Mouse (Mus musculus) forelimb bud, embryonic 11.5 days (tissue): Measurements from ENCODE around the gene Tbxas1.

ENCODE experiments used
- DNase-seq: peaks from one replicate; pipeline ENCODE4 v3.0.0-alpha.2; 2012; ENCODE audit warnings: low read depth, low spot score

Gene Tbxas1

DNA sequence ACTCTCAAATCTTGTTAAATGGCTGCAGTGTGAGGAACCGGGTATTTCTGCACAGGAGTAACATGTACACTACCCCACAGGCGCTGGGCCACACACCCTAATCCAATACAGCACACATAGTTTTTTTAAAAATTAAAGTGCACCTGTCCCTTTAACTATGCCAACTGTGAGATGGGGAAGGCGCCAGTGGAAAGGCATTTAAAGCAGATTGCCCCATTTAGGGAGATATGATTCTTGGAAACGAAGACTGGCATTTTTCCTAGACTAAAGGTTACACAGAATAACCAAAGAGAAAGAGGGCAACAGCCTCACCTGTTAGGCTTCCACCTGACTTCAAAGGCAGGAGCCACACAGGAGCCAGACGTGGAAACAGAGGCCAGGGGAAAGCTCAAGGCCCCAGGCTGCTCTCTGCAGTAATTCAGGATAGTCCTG lies 21.6 kb upstream of the Tbxas1 start:
- DNase-seq = no peak

DNA sequence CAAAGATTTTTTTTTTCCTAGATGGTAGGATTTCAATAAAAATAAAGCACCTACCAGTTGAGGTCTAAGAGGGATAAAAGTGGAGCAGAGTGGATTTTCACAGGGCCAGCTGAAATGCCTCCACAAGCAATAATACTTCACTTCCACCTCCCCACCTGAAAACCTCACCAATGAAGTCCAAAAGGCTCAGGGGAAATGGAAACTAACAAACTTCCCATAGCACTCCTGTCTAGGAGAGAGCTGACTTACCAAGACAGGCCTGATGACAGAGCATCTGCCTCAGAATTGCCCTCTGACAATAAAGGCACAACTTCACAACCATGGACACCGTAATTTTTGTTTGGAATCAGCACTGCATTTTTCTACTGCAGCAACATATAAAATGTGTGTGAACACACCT lies 15.4 kb upstream of the Tbxas1 start:
- DNase-seq = no peak

DNA sequence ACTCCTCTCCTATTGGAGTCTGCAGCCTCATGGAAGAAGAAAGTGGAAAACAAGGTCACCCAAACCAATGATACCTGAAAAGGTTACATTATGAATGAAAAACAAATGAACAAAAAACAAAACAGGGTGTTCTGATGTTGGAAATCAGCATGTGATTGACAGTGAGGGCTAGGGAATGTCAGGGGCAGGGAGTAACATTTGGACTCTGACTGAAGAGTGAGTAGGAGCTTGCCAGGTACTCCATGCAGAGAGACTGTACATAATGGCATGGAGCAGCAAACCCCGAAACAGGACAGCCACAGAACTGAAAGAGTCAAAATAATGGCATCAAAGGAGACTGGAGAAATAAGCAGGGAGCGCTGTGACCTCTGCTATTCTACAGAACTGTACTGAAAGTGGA lies 14.9 kb upstream of the Tbxas1 start:
- no peak for DNase-seq

DNA sequence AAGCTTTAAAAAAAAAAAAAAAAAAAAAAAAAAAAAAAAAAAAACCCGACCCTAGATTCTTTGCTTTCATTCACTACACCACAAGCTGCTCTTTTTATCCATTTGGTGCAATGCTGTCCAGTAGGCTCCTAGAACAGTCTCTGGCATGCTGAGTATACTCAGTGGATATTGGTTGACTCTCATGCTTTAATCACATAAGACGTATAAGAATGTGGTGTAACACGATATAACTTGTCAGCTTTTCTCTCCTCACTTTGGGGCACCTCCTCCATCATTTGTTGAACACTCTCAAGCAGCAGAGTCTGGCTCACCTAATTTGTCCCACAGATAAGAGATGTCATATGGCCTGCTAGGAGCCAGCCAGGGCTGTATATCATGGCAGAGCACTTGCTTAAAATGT lies 11.6 kb upstream of the Tbxas1 start:
- no peak for DNase-seq

DNA sequence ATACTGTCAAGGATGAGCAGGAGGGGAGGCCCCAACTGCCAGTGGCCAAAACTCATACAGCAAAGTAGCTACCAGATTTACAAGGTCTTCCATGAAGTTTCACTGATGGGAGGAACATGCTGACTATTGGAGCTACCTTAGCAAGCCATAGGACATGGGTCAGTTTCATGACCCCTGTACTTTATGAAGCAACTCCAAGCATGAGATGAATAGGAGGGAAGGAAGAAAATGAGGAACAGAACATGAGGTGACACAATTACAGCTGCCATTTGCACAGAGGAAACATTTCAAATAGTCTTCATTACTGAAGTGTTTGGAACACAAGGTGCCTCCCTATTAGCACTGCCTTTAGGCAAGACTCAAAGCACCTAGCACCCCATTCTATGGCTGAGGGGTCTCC lies 9.4 kb upstream of the Tbxas1 start:
- no peak for DNase-seq

DNA sequence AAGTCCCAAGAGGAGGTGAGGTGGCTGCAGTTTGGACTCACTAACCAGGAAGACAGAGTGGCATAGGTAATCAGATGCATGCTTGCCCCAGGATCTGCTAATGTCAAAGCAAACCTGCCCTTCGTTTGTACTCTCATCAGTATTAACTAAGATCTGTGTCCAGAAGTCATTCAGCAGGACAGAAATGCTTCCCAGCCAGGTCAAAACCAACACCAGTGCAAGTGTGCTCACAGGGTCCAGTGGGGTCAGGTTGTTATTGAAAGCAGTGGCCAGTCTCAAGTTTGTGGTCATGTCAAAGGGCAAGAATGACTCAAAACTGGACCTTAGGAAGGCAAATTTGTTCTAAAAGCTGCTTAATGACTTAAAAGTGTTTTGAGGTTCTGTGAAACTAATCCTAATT lies 8.8 kb upstream of the Tbxas1 start:
- no peak for DNase-seq

DNA sequence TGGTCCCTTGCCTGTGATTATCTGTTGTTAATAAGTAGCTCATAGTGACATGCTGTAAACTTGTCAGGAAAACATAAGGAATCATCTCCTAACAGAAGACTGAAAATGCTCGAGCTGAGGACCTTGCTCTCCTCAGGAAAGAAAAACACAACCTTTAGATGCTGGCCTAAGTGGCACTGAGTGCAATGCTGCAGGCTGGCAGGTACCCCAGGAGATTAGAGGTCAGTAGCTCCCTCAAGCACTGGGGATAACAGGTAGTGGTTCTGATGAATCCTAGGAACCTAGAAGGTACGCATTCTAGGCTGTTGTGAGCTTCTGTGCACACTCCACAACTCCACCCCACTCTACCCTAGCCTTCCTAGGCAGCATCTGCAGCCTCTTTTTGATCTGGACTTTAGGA lies 8.4 kb upstream of the Tbxas1 start:
- no peak for DNase-seq

DNA sequence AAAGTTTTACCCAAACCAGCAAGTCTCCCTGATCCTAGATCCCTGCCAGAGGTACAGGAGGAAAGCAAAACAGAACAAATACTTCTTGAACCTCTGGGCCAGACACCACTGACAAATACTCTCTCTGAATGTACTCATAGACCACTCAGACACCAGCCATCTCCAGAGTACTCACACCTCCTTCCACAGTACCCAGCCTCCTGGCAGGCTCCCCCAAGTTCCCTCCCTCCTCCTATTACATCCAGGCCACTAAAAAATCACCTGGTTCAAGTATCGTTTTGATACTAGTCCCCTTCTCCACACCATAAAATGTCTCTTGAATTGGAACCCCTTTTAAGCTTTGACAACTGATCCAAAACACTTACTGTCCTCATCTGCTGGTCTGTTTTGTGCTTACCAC lies 7.9 kb upstream of the Tbxas1 start:
- DNase-seq = no peak

DNA sequence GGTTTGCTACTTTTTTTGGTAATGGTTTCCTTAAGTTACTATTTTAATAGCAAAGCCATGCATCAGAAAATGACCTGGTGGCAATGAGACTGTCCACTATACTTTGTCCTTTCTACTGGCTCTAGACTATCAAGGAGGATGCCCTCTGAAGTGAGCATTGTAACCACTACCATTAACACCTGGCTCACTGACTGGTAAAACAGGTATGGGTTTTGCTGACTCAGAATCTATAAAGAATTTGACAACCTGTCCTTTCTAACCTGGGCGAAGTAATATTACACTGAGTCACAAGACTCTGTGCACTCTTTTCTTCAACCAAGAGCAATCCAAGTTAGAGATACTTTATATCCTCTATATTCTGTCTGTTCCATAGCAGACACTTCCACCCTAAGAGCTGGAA lies 6.2 kb upstream of the Tbxas1 start:
- no peak for DNase-seq

DNA sequence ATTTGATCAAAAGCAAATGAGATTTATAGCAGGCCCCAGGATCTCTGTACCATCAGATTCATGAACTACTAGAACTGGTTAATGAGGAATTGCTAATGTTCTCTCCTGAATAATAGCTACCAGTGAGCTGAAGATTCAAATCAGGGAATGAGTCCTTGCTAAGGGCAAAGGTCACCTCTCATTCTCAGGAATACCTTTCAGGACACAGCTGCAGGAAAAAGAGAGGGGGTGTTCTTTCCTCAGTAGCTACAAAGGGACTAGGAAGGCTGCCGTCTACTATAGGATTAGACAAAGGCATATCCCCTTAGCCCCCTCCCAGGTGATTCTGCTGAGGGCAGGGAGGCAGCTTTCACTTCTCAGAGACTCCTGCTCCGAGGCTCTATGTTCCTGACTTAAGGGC lies 5.1 kb upstream of the Tbxas1 start:
- DNase-seq = no peak

DNA sequence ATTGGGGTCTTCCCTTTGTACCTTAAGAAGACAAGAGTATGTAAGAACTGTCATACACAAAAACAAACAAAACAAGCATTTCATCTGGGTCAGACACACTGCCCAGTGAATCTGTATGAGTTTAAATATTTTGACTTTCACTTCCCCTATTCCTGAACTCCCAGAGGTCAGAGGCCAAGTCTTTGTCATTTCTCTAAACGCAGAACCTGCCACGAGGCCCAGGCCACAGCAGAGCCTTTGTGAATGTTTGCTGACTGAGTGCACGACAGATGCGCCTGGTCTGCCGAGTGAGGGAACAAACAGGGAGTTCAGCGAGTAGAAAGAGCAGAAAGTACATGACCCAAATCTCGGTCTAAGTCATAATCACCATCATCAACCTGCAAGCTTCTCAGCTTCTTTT lies 4.2 kb upstream of the Tbxas1 start:
- no peak for DNase-seq

DNA sequence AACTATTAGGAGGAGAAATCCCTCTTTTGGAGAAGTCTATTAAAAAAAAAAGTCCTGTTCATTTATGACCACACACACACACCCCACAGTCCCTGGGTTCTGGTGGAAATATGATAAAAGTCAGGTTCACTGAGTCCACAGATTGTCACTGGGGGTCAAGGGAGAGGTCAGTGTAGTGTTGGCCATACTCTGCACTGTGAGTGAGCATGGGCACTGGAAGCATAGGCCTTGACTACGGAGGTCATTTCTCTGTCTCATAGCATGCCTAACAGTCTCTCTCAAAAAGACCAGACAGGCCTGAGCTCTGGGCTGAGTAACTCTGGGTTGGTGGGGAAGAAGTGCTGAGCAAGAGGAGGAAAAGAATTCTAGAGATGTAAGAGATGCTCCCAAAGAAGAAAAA lies 1.9 kb upstream of the Tbxas1 start:
- no peak for DNase-seq

DNA sequence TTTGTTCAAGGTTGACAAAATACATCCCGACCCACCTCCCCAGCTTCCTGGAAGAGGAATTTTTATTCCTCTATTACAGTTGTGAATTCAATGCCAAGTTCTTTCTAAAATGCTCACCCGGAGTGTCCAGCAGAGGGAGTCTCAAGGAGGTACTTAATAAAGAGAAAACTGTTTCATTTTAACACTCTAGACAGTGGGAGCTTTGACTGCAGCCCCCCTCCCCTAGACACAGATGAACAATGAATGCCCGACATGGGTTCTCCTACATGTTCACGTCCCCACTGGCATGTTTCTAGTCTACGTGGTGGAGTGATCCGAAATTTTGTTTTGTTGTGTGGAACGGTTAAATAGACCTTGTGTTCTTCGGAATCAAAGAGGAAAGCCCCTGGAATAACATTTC lies 1.2 kb upstream of the Tbxas1 start:
- peak; percentile 74 for DNase-seq

DNA sequence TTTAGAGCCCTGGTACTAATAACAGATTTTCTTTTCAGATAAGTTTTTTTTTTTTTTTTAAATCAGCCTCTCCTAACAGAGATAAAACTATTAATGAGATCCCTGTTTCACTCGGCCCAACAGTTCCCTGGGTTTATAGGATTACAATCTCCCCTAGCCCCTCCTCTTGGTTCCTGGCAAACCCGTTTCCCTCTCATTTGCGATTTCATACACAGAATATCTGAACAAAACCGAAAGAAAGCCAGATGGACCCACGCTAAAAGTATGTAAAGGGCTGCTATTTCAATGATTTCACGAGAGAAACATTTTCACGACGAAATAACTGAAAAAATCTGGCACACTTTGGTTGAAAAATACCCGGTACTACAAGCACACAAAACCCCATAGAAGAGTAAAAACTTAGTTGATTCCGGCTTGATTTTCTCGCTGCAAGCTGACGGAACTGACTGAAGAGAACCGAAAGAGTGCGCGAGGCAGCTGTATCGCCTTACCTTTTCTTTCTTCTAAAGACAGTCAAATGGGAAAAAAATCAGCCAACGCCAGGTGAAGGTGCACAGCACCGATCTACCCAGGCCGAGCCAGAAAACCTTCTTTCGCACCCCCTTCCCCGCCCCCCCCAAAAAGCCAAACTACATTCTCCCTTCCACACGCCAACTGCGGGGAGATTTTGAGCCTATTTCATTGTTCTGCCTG lies 493 bp upstream of the Tbxas1 start:
- DNase-seq = peak; percentile 35

DNA sequence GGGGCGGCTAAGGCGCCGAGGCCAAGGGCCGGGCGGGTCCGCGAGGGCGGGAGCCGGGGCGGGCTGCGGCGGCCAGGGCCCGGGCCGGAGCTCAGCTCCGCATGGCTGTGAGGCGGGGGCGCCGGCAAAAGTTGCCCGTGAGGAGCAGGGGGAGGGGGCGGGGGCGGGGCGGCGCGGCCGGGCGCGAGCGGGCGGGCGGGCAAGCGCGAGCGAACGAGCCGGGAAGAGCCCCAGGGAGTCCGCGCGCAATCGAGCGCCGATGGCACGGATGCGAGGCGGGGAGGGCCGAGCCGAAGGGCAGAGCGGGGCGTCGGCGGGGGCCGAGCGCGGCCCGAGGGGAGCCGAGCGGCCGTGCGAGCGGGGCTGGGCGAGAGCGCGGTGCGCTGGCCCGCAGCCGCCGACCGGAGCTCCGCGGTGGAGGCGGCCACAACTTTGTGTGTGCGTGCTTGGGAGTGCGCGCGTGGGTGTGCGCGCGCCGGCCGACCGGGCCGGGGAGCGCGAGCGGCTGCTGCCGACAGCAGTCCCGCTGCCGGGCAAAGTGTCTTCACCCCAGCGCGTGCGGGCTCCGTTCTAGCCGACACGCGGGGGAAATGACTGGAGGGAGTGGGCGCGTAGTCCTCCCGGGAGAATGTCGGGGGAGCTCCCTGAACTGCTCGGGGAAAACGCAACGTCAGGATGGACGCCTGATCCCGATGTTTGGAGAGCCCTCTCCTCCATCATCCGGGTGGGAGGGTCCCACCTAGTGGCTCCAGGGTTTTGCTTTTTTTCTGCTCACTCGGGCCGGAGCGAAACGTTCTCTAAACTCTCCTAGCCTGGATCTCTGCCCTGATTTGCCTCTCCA lies 1.1 kb downstream of the Tbxas1 start, which contains the start of gene Hipk2:
Gene Hipk2, minus strand, starts transcription at position 95 of the 841 bp plus-strand sequence.
- DNase-seq = peak; percentile 86

DNA sequence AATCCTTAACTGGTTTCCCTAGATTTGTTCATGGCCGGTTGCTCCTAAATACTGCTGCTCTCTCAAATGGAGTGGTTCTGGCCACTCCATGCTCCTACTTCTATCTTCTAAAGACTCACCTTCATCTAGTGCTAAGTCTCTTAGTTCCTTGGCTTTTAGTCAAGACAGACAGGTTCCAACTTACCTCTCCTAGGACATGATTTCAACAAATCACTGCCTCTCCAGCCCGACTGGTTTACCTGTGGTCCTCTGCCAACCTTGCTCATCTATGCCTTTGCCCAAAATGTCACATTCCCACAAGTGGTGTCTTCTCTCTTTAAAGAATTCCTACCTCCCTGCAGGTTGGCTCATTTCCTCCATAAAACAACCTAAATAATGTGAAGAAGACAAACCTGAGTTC lies 2.5 kb downstream of the Tbxas1 start:
- DNase-seq = no peak

DNA sequence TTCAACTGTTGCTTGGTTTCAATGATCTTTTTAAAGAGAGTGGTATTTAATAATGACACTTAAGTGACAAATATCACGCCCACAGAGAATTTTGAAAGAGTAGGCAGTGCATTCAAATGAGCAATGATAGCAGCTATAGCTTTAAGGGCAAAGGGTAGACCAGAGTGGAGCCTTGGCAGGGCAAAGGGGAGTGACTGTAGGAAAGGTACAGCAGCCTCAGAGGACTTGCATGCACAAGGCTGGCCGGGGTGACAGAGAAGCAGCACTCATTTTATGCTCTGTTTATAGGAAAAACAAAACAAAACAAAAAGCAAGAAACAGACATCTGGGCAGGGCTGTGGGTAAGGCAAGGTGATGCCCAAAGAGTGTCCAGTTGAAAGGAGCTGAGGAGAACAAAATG lies 6.3 kb downstream of the Tbxas1 start:
- no peak for DNase-seq

DNA sequence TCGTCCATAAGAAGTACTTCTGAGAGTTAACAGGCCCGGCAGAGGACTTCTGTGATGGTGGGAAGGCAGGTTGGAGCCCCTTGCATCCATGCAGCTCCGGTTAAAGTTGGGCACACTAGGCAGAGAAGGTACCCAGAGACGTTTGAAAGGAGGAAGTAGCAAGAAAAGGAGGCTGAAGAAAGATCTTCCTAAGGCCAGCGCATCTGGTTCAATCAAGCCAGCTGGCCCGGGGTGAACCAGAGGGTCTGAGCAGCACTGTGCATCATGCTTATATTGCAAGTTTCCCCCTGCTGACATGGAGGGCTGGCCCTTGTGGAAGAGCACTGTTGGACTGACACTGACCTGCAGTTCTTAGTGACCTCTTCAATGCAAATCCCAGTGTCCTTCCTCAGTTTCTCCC lies 6.8 kb downstream of the Tbxas1 start:
- no peak for DNase-seq

DNA sequence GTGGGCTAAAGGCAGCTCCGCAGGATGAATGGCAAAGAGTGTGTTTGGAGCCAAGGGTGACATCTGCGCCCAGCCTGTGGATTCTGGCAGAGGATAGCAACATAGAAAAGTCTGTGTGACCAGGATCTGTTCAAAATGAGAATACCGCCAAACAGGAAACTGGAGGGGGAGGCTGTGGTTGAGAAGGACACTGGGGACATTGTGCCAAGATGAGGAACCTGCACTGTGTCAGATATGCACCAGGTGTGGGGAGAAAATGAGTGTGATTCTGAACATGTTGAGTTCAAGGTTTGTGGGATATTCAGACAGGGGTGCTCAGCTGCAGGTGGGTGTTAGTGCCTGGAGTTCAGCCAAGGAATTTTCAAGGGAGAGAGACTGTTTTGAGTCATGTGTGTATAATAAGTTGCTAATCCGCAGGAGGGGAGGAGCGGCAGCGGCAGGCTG lies 7.5 kb downstream of the Tbxas1 start:
- DNase-seq = peak; percentile 33

DNA sequence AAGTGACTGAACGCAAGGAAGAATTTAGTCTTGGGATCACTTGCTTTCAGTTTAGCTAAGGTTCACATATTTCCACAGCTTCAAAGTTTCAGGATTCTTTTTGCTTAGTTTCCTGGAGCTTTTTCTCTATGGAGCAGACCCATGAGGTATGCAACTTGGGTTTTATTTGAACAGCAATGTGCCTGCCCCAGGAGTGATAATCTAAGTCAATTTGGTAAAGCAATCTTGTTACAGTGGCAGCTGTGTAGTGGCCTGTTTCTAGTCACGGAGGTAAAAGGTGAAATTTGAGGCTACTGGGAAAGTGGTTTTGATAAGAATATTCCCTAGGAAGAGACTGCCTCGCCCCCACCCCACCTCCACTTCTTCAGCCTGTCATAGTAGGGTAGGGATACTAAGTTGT lies 9.3 kb downstream of the Tbxas1 start:
- DNase-seq = no peak

DNA sequence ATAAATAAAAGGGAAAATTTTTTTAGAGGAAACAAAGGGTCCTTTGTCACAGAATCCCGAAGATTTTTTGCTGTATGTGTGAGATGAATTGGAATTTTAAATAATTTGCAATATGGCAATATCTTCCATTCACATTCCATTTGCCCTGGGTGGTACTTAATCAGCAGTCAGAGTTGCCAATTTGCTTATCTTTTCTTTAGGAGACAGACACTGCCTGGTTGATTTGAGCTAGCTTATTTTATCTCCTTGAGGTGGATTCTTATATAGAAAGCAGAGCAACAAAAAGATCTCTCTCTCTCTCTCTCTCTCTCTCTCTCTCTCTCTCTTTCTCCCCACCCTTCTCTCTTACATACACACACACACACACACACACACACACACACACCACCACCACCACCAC lies 9.9 kb downstream of the Tbxas1 start:
- DNase-seq = no peak

DNA sequence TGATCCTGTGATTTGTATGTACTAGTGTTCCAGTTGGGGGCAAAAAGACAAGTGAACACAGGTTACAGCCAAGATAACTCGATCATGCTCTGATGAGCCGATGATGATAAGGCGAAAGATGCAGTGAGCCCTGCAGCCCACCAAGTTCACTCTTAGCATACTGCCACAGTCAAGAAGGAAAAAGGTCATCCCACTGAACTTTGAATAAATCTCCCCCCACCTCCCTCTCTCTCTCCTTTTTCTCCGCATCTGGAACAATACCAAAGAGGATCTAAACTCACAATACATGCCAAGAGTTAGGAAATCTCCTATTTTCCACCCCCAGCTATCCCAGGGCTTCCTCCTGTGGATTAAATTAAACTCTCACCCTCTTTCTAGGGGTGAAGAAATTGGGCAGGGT lies 12.2 kb downstream of the Tbxas1 start:
- no peak for DNase-seq

DNA sequence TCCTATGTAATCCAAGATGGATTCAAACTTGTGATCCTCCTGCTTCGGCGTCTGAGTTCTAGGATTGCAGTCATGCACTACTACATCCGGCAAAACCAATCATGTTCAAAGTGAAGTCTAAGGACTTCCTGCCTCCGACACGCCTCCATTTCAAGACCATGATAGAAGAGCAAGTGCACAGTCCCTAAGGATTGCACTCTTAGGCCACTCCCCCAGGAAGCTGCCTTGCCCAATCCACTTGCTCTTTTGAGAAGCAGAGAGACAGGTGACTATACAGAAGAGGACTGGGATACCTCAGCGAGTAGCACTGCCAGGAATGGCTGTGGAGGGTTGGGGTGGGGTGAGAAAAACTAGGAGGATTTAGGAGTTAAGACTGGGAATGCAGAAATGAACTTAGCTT lies 14.0 kb downstream of the Tbxas1 start:
- DNase-seq = no peak
